Comparison of ENCODE assay signal across 8 mouse cellular contexts in the genomic region with DNA sequence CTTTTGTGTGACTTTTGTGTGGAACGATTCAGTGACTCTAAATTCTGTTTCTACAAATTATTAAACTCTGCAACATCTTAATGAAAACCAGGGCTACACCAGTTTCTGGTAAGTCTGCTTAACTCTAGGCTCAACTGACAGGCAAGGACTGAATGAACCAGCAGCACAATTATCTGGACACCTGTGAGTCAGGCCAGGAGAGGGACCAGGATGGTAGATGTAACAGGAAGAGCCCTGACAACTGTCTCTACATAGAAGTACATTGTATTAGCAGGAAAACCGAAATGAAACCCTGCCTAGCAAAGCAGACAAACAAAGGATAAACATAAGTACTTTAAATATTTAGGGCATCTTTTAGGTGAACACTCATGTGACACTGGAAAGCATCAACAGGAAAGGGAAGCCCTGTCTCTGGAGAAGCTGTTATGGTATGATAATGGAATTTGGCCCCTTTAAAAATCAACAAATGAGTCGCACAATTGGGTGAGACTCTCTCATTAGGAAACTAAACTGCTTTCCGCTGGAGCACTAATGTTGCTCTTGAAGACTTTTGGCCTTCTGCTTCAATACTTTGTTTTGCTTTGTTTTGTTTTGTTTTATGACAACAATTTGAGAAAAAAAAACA. TPM values are rescaled to one million over a fixed set of nuclear protein-coding genes. Genes with fewer than 3 reads are reported as not detected.
A peak's percentile ranks its signal among the peaks of the same experiment; 100 is the strongest.
DNase-seq lines count a peak whose midpoint lies in the region; ATAC-seq and TF ChIP-seq lines count a peak whose summit lies in the region.

No protein-coding gene starts in this region.

- H3K27me3 ChIP-seq in heart, adult 2 months (ENCODE audit: control insufficient read depth, insufficient read depth, low read length) = no peaks in the 10 kb centered on the region
- H3K27me3 ChIP-seq in embryonic facial prominence, embryonic 14.5 days (replicated peaks; ENCODE audit: control insufficient read depth, insufficient read depth, low read length) = no peaks in the 10 kb centered on the region
- H3K27me3 ChIP-seq in intestine, embryonic 16.5 days (replicated peaks; ENCODE audit: control insufficient read depth, insufficient read depth, low read length) = no peaks in the 10 kb centered on the region
- H3K27me3 ChIP-seq in midbrain, embryonic 16.5 days (ENCODE audit: control insufficient read depth, insufficient read depth, low read depth, low read length) = no peaks in the 10 kb centered on the region

- no peak for ATAC-seq in embryonic facial prominence, embryonic 14.5 days (ENCODE audit: low read depth)
- ATAC-seq in intestine, embryonic 16.5 days = no peak
- ATAC-seq in midbrain, embryonic 16.5 days = no peak

- H3K36me3 ChIP-seq in heart, adult 2 months (ENCODE audit: control insufficient read depth, insufficient read depth, low read length) = peaks cover 15% of the 10 kb centered on the region
- no peaks in the 10 kb centered on the region for H3K36me3 ChIP-seq in embryonic facial prominence, embryonic 14.5 days (ENCODE audit: control insufficient read depth, insufficient read depth, low read length)
- H3K36me3 ChIP-seq in intestine, embryonic 16.5 days (ENCODE audit: control insufficient read depth, insufficient read depth, low read length) = no peaks in the 10 kb centered on the region
- H3K36me3 ChIP-seq in midbrain, embryonic 16.5 days (ENCODE audit: control insufficient read depth, insufficient read depth, low read length) = no peaks in the 10 kb centered on the region

- intact Hi-C loops in heart, adult 2 months (cut with DNase I) = loop anchor here (2.0 kb wide), 1 partner anchor 65 kb away; no protein-coding TSS in a partner anchor
- intact Hi-C loops in heart, postnatal 36 days (cut with DNase I) = loop anchor here (2.0 kb wide), 1 partner anchor 67 kb away; no protein-coding TSS in a partner anchor

- H3K4me3 ChIP-seq in heart, adult 2 months = peak overlapping the region; percentile 90
- H3K4me3 ChIP-seq in embryonic facial prominence, embryonic 14.5 days (ENCODE audit: low read depth, low read length) = peak overlapping the region; percentile 78
- peak overlapping the region; percentile 89 for H3K4me3 ChIP-seq in intestine, embryonic 16.5 days (ENCODE audit: low read length)
- peak overlapping the region; percentile 94 for H3K4me3 ChIP-seq in midbrain, embryonic 16.5 days (ENCODE audit: low read depth, low read length)

- no peak for DNase-seq in heart, adult 2 months
- DNase-seq in heart, postnatal 36 days = no peak
- DNase-seq in embryonic facial prominence, embryonic 14.5 days (ENCODE audit: low spot score) = no peak
- DNase-seq in adrenal gland, adult 2 months = no peak
- no peak for DNase-seq in cerebellum, adult 9-10 months
- DNase-seq in adrenal gland, adult (ENCODE audit: inconsistent age in 2 of 2, low spot score in 1 of 2) = no peak

- H3K4me2 ChIP-seq in embryonic facial prominence, embryonic 14.5 days (ENCODE audit: low read depth, low read length) = peak overlapping the region; percentile 83
- peak overlapping the region; percentile 77 for H3K4me2 ChIP-seq in intestine, embryonic 16.5 days (ENCODE audit: low read depth, low read length)
- H3K4me2 ChIP-seq in midbrain, embryonic 16.5 days (ENCODE audit: low read length) = peak overlapping the region; percentile 87

- peak overlapping the region; percentile 75 for H3K9ac ChIP-seq in heart, adult 2 months (ENCODE audit: low read depth, low read length)
- H3K9ac ChIP-seq in embryonic facial prominence, embryonic 14.5 days (ENCODE audit: low read depth, low read length) = peak overlapping the region; percentile 96
- H3K9ac ChIP-seq in intestine, embryonic 16.5 days (ENCODE audit: low read depth, low read length) = peak overlapping the region; percentile 37; the same call in 1 of the 2 replicates
- 0 out of 2 replicates have a peak overlapping the region, but pooled peaks have one; percentile 20 for H3K9ac ChIP-seq in midbrain, embryonic 16.5 days (ENCODE audit: low read depth, low read length)

- H3K79me2 ChIP-seq in heart, adult 2 months (replicated peaks; ENCODE audit: control insufficient read depth, insufficient read depth, low read length) = peaks cover 3% of the 10 kb centered on the region; the same call in 1 of the 2 replicates

- WGBS in heart, adult 2 months = 8% methylated on average over 4 of the region's 4 CpGs
- WGBS in embryonic facial prominence, embryonic 14.5 days = 19% methylated on average over 4 of the region's 4 CpGs
- 23% methylated on average over 4 of the region's 4 CpGs for whole genome bisulfite sequencing in intestine, embryonic 16.5 days
- WGBS in midbrain, embryonic 16.5 days = 30% methylated on average over 4 of the region's 4 CpGs

- H3K4me1 ChIP-seq in heart, adult 2 months (ENCODE audit: control insufficient read depth, insufficient read depth, low read length) = peaks cover 18% of the 10 kb centered on the region
- H3K4me1 ChIP-seq in embryonic facial prominence, embryonic 14.5 days (ENCODE audit: control insufficient read depth, insufficient read depth, low read length) = peaks cover 20% of the 10 kb centered on the region
- peaks cover 21% of the 10 kb centered on the region for H3K4me1 ChIP-seq in intestine, embryonic 16.5 days (ENCODE audit: control insufficient read depth, insufficient read depth, low read length)
- peaks cover 35% of the 10 kb centered on the region for H3K4me1 ChIP-seq in midbrain, embryonic 16.5 days (ENCODE audit: control insufficient read depth, insufficient read depth, low read length)

- no peak for TF ChIP-seq EP300 in heart, adult 2 months (IDR thresholded peaks at IDR 0.05; ENCODE audit: insufficient read depth, low read depth, low read length)

- no peak for TF ChIP-seq POLR2A in heart, adult 2 months (IDR thresholded peaks at IDR 0.05; ENCODE audit: insufficient read depth, low read depth, low read length)

- peak overlapping the region; percentile 98 for H3K27ac ChIP-seq in heart, adult 2 months
- no peak overlapping the region for H3K27ac ChIP-seq in embryonic facial prominence, embryonic 14.5 days (replicated peaks; ENCODE audit: low read depth, low read length)
- no peak overlapping the region for H3K27ac ChIP-seq in intestine, embryonic 16.5 days (ENCODE audit: low read length)
- no peak overlapping the region for H3K27ac ChIP-seq in midbrain, embryonic 16.5 days (ENCODE audit: low read length)

- TF ChIP-seq CTCF in heart, adult 2 months (IDR thresholded peaks at IDR 0.05) = no peak

- H3K9me3 ChIP-seq in embryonic facial prominence, embryonic 14.5 days (ENCODE audit: control insufficient read depth, low read length) = no peaks in the 10 kb centered on the region
- H3K9me3 ChIP-seq in intestine, embryonic 16.5 days (ENCODE audit: control insufficient read depth, low read length) = no peaks in the 10 kb centered on the region
- no peaks in the 10 kb centered on the region for H3K9me3 ChIP-seq in midbrain, embryonic 16.5 days (replicated peaks; ENCODE audit: control insufficient read depth, low read length, poor library complexity, severe bottlenecking)

RNA-seq across cellular contexts. Expression of a gene that starts 3.3 kb away (rescaled TPM):
- 100 to 1,000 TPM; 136 to 150 TPM for total RNA-seq in heart, adult 2 months (2021)
- 34.8 and 66.4 TPM in 2 replicates for polyA plus RNA-seq in heart, adult 2 months (2012; rRNA removed)
- total RNA-seq in heart, postnatal 36 days (2021) = 100 to 1,000 TPM; 154 to 160 TPM
- 14.0 and 15.5 TPM in 2 replicates for polyA plus RNA-seq in embryonic facial prominence, embryonic 14.5 days (2014; fragmentation: Nextera tagmentation; extraction: Ambion mirVana)
- 5.2 and 5.6 TPM in 2 replicates for polyA plus RNA-seq in intestine, embryonic 16.5 days (2015; fragmentation: Nextera tagmentation; extraction: Ambion mirVana)
- polyA plus RNA-seq in midbrain, embryonic 16.5 days (2015; fragmentation: Nextera tagmentation; extraction: Ambion mirVana) = 22.1 and 23.6 TPM in 2 replicates
- total RNA-seq in adrenal gland, adult 2 months (2021) = 100 to 1,000 TPM; 119 to 126 TPM
- polyA plus RNA-seq in adrenal gland, adult 2 months (2012; rRNA removed) = 21.3 and 25.2 TPM in 2 replicates

RNA-seq across cellular contexts. Expression of a gene that starts 12.6 kb away (rescaled TPM):
- total RNA-seq in heart, adult 2 months (2021) = 1 to 10 TPM; 5.7 to 7.1 TPM
- polyA plus RNA-seq in heart, adult 2 months (2012; rRNA removed) = 7.4 and 10.2 TPM in 2 replicates
- 1 to 10 TPM; 6.1 to 9.1 TPM for total RNA-seq in heart, postnatal 36 days (2021)
- 5.7 and 7.8 TPM in 2 replicates for polyA plus RNA-seq in embryonic facial prominence, embryonic 14.5 days (2014; fragmentation: Nextera tagmentation; extraction: Ambion mirVana)
- polyA plus RNA-seq in intestine, embryonic 16.5 days (2015; fragmentation: Nextera tagmentation; extraction: Ambion mirVana) = 3.3 and 3.4 TPM in 2 replicates
- 11.2 TPM in 2 replicates for polyA plus RNA-seq in midbrain, embryonic 16.5 days (2015; fragmentation: Nextera tagmentation; extraction: Ambion mirVana)
- total RNA-seq in adrenal gland, adult 2 months (2021) = 10 to 100 TPM in 1 of 2 experiments, 1 to 10 TPM in 1; 3.3 to 11.0 TPM
- polyA plus RNA-seq in adrenal gland, adult 2 months (2012; rRNA removed) = 5.2 and 5.8 TPM in 2 replicates

Comparison
In these comparisons a context has a peak if more than half of its experiments do, and no peak if none do; other contexts are left out.
1. H3K9ac ChIP-seq: peak in every context shown above with its lines; median percentile 96 in embryonic facial prominence, embryonic 14.5 days; 75 in heart, adult 2 months; 37 in intestine, embryonic 16.5 days; 20 in midbrain, embryonic 16.5 days.